Mouse (Mus musculus) midbrain, embryonic 16.5 days (tissue): ENCODE results near the gene Loxl4. TPM values are rescaled to one million over a fixed set of nuclear protein-coding genes. Genes with fewer than 3 reads are reported as not detected.

Experiments
- ATAC-seq: fragments of 200-750 bp; cut with Nextera tagmentation; 2 replicates; pipeline ENCODE4 v1.8.0; 2017; ENCODE audit warnings: moderate TSS enrichment
- H3K27ac ChIP-seq: fragments of 300-500 bp; sonication (generic); 2 replicates; pipeline ENCODE4 v1.5.1; 2014; ENCODE audit warnings: mild to moderate bottlenecking, low read length, mixed read lengths
- H3K27me3 ChIP-seq: fragments of 300-500 bp; sonication (generic); 2 replicates; pipeline ENCODE4 v1.6.1; 2014; ENCODE audit warnings: low read depth, low read length, mixed read lengths; ENCODE audit not compliant: control insufficient read depth, insufficient read depth
- H3K36me3 ChIP-seq: fragments of 300-500 bp; sonication (generic); 2 replicates; pipeline ENCODE4 v1.6.1; 2014; ENCODE audit warnings: mild to moderate bottlenecking, low read length, moderate library complexity, mixed read lengths; ENCODE audit not compliant: control insufficient read depth, insufficient read depth
- H3K4me1 ChIP-seq: fragments of 300-500 bp; sonication (generic); 2 replicates; pipeline ENCODE4 v1.6.1; 2014; ENCODE audit warnings: mild to moderate bottlenecking, low read length, mixed read lengths; ENCODE audit not compliant: control insufficient read depth, insufficient read depth
- H3K4me2 ChIP-seq: fragments of 300-500 bp; sonication (generic); 2 replicates; pipeline ENCODE4 v1.6.1; 2014; ENCODE audit warnings: mild to moderate bottlenecking, low read length, mixed read lengths
- H3K4me3 ChIP-seq: fragments of 300-500 bp; sonication (generic); 2 replicates; pipeline ENCODE4 v1.5.1; 2014; ENCODE audit warnings: low read depth, mild to moderate bottlenecking, low read length, moderate library complexity, mixed read lengths
- H3K9ac ChIP-seq: fragments of 300-500 bp; sonication (generic); 2 replicates; pipeline ENCODE4 v1.6.1; 2014; ENCODE audit warnings: low read depth, low read length, mixed read lengths
- H3K9me3 ChIP-seq: fragments of 300-500 bp; sonication (generic); replicated peaks from 2 replicates; pipeline ENCODE4 v1.6.1; 2014; ENCODE audit warnings: mild to moderate bottlenecking, low read length, mixed read lengths; ENCODE audit not compliant: control insufficient read depth, poor library complexity, severe bottlenecking
- WGBS: fragments of 180-500 bp; shearing (Covaris S2); extraction: QIAGEN DNeasy Blood & Tissue Kit; methylation state at CpG from one replicate; pipeline ENCODE4 v1.1.7; 2014; 5-methylcytosine and 5-hydroxymethylcytosine counted together
- polyA plus RNA-seq: library from polyadenylated mRNA; unstranded; fragments of >200 nt; fragmentation: Nextera tagmentation; extraction: Ambion mirVana; gene quantifications from 2 replicates; pipeline ENCODE4 v1.2.1, GENCODE M21; 2015

The Loxl4 gene
- polyA plus RNA-seq, 1 experiment from 2014 or later, result 0.13 TPM

DNA sequence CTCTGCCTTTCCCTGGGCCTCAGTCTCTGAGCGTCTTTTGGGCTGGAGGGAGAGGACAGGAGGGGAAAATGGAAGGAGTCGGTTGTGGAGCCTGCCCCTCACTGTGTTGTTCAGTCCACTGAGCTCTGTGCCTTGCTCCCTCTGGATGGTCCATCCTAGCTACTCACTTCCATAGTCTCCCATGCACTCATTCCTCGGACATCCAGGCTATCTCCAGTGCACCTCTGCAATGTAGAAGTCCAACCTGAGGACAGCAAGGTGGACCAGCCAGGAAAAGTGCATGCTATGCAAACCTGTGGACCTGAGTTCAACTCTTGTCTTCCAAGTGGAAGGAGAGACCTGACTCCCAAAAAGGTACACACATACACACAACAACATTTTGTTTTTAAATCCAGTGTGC is 12.0 kb downstream of the Loxl4 start:
- Histone ChIP-seq H3K9ac (no peak overlapping the region), H3K36me3 (no peaks in the 10 kb centered on the region), H3K4me1 (no peaks in the 10 kb centered on the region), H3K4me2 (no peak overlapping the region), H3K27me3 (no peaks in the 10 kb centered on the region), H3K27ac (no peak overlapping the region), H3K4me3 (no peak overlapping the region), H3K9me3 (no peaks in the 10 kb centered on the region)
- no peak for ATAC-seq
- 79% methylated on average over 3 of the region's 3 CpGs for WGBS

DNA sequence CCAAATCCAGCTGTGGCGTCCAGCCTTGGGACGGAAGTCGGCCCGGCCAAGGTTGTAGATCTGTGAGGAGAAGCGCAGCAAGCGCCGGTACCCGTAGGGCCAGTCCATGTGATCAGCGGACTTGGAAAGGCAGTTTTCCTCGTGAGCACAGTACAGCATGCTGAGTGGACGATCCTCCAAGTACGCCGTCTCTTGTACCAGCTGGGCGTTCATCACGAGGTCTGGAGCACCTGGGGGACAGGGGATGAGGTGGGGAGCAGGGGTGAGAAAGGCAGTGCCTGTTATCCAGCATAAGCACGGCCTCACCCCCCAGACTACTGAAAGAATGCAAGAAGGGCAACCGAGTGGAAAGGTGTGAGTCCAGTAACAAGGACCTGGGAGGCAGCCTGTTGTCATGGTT is 12.7 kb downstream of the Loxl4 start:
- no peak overlapping the region for H3K9ac ChIP-seq
- no peaks in the 10 kb centered on the region for H3K27me3 ChIP-seq
- no peaks in the 10 kb centered on the region for H3K9me3 ChIP-seq
- H3K4me1 ChIP-seq, result no peaks in the 10 kb centered on the region
- no peak overlapping the region for H3K27ac ChIP-seq
- no peak for ATAC-seq
- H3K4me3 ChIP-seq, result no peak overlapping the region
- no peak overlapping the region for H3K4me2 ChIP-seq
- WGBS, result 86% methylated on average over 17 of the region's 17 CpGs
- no peaks in the 10 kb centered on the region for H3K36me3 ChIP-seq

DNA sequence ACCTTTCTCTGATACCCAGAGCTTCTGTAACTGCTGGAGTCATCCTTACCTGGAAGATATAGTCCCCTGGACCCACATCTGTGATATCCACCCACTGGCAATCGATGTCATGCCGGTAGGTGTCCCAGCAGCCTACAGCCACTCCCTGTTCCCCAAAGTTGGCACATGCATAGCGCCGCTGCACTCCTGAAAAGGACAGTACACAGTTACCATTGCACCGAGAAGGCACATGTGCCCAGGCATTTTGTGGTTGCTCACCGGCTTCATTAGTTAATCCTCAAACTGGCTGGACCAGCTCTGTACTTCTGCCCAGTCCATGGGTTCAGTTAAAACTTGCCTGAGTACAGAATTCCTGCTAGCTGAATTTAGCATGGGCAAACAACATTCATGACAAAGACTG is 14.7 kb downstream of the Loxl4 start:
- Histone ChIP-seq H3K9ac (no peak overlapping the region), H3K36me3 (peaks cover 2% of the 10 kb centered on the region; the same call in 1 of the 2 replicates), H3K4me1 (no peaks in the 10 kb centered on the region), H3K9me3 (no peaks in the 10 kb centered on the region), H3K4me2 (no peak overlapping the region), H3K27ac (no peak overlapping the region), H3K27me3 (no peaks in the 10 kb centered on the region), H3K4me3 (no peak overlapping the region)
- WGBS, result 98% methylated on average over 6 of the region's 6 CpGs
- ATAC-seq, result no peak

DNA sequence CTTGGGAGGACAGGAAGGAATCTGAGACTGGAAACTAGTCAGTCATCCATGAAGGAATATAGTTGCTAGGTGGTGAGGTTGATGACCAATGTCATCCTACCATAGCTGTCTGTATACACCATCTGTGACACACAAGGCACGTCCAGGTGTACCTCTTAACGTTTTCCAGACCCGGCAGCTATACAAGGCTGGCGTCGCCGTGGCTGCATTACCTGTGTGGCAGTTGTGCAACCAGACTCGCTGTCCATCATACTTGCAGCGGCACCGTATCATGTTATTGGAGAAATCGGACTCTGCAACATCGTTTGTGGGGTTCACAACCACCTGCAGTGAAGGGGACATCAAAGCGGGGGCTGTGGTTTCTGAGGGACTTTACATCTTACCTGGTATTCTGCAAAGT is 15.3 kb downstream of the Loxl4 start:
- no peak overlapping the region for H3K9ac ChIP-seq

DNA sequence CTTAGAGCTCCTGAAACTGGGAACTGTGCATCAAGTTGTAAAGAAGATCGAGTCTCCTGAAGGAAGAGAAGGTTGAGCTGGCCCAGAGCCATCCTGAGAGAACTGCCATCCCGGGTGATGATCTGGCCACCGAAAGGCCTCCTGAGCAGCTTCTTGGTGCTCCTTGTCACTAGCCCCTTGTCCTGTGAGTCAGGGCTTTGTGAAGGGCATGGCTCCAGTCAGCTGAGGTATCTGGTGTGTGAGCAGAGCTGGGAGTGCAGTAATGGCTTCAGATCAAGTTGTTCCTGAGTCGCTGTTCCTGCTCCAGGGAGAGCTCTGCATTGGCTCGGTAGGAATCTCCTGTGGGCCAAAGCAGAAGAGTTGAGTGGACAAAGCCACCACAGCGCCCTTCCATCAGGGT is 17.5 kb downstream of the Loxl4 start:
- H3K4me3 ChIP-seq, result no peak overlapping the region
- no peaks in the 10 kb centered on the region for H3K4me1 ChIP-seq
- no peaks in the 10 kb centered on the region for H3K27me3 ChIP-seq
- no peak overlapping the region for H3K4me2 ChIP-seq
- no peaks in the 10 kb centered on the region for H3K9me3 ChIP-seq
- H3K27ac ChIP-seq, result no peak overlapping the region
- 94% methylated on average over 6 of the region's 6 CpGs for whole genome bisulfite sequencing
- ATAC-seq, result no peak
- H3K36me3 ChIP-seq, result peaks cover 2% of the 10 kb centered on the region; the same call in 1 of the 2 replicates
- H3K9ac ChIP-seq, result no peak overlapping the region

More for the DNA sequence above, 15.3 kb downstream of the Loxl4 start:
- 98% methylated on average over 12 of the region's 12 CpGs for WGBS
- Histone ChIP-seq H3K4me2 (no peak overlapping the region), H3K27ac (no peak overlapping the region), H3K4me1 (no peaks in the 10 kb centered on the region), H3K4me3 (no peak overlapping the region), H3K9me3 (no peaks in the 10 kb centered on the region), H3K36me3 (peaks cover 2% of the 10 kb centered on the region; the same call in 1 of the 2 replicates), H3K27me3 (no peaks in the 10 kb centered on the region)
- no peak for ATAC-seq

DNA sequence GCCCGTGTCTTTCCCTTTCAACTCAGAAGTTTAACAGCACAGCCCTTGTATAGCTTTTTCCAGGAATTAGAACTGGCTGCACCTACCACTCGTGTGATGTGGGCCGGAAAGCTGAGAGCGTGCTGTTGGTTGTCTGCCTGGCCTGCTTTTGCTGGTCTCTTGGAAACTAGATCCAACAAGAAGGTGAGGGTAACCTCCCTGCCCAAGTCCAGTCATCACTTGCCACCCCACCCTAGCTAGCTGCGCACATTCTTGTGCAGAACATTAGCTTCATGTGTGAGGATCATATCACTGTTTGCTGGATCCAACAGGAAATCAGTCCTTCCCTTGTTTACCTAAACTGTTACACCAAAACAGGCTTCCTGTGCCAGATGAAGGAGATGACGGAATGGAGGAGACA is 19.2 kb downstream of the Loxl4 start:
- WGBS, result 92% methylated on average over 6 of the region's 6 CpGs
- H3K36me3 ChIP-seq, result peaks cover 2% of the 10 kb centered on the region; the same call in 1 of the 2 replicates
- H3K27me3 ChIP-seq, result no peaks in the 10 kb centered on the region
- no peak overlapping the region for H3K4me3 ChIP-seq
- H3K4me2 ChIP-seq, result no peak overlapping the region
- no peak overlapping the region for H3K27ac ChIP-seq
- no peak overlapping the region for H3K9ac ChIP-seq
- H3K4me1 ChIP-seq, result no peaks in the 10 kb centered on the region
- H3K9me3 ChIP-seq, result no peaks in the 10 kb centered on the region
- no peak for ATAC-seq

DNA sequence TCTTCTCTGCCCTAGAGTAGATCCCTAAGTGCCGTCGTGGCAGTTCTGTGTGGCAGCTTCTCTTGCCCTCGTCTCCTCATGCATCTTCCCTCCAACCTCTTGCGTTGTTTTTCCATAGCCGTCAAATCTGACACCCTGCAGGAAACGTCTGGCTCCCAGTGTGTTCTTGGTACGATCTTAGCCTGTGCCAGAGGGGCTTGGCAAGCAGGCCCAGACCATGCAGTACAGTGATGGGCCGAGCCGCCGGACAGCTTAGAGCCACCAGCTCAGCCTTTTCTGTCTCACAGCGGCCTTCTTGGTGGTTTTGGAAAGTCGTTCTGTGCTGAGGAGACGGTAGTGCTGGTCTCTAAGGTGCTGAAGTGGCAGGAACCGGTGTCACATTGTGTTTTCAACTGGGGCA is 21.1 kb downstream of the Loxl4 start:
- WGBS, result 85% methylated on average over 14 of the region's 14 CpGs
- no peak for ATAC-seq
- no peaks in the 10 kb centered on the region for H3K4me1 ChIP-seq
- H3K9ac ChIP-seq, result no peak overlapping the region
- H3K36me3 ChIP-seq, result peaks cover 2% of the 10 kb centered on the region; the same call in 1 of the 2 replicates
- no peak overlapping the region for H3K27ac ChIP-seq
- no peak overlapping the region for H3K4me3 ChIP-seq
- H3K4me2 ChIP-seq, result no peak overlapping the region
- no peaks in the 10 kb centered on the region for H3K27me3 ChIP-seq
- H3K9me3 ChIP-seq, result no peaks in the 10 kb centered on the region

DNA sequence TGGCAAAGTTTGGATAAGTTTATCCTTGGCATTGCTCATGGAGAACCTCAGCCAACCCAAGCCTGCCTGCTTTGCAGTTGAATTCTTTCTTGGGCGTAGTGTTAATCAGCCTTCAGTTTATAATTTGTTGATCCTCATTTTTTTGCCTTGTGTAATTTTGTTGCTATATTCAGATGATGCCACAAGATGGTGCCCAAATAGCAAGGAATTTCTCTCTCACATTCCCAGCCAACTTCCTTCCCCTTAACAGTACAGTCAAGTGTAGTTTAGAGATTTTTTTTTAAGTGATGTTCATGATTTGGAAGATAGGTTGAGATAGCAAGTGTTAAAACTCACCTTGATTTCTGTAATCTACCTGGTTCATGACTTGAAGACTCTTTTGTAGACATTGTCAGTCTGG is 23.4 kb downstream of the Loxl4 start:
- WGBS, result 89% methylated on average over 1 of the region's 1 CpGs
- Histone ChIP-seq H3K9ac (no peak overlapping the region), H3K36me3 (peaks cover 2% of the 10 kb centered on the region; the same call in 1 of the 2 replicates), H3K27me3 (no peaks in the 10 kb centered on the region), H3K4me2 (no peak overlapping the region), H3K4me1 (no peaks in the 10 kb centered on the region), H3K27ac (no peak overlapping the region), H3K4me3 (no peak overlapping the region), H3K9me3 (no peaks in the 10 kb centered on the region)
- ATAC-seq, result no peak

DNA sequence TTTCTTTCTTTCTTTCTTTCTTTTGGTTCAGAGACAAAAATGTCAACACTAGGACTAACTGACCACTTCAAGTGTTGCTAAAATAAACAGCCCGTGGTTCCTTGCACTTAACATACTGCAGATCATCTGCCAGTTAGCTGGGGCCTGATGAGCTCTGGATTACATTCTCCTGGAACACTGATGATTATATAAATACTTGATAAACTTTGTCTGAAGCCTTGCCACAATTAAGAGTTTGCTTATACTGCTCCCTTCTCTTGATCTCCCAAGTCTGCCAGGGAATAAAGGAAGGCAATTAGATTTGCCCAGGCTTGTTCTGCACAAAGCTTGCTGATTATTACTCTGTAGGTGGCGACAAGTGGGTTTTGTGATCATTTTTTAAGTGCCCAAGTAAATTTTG is 24.9 kb downstream of the Loxl4 start:
- H3K9me3 ChIP-seq, result no peaks in the 10 kb centered on the region
- H3K4me3 ChIP-seq, result no peak overlapping the region
- no peak overlapping the region for H3K9ac ChIP-seq
- 82% methylated on average over 2 of the region's 2 CpGs for WGBS
- H3K27ac ChIP-seq, result no peak overlapping the region
- H3K4me1 ChIP-seq, result no peaks in the 10 kb centered on the region
- H3K36me3 ChIP-seq, result no peaks in the 10 kb centered on the region
- no peak overlapping the region for H3K4me2 ChIP-seq
- ATAC-seq, result no peak
- H3K27me3 ChIP-seq, result no peaks in the 10 kb centered on the region

DNA sequence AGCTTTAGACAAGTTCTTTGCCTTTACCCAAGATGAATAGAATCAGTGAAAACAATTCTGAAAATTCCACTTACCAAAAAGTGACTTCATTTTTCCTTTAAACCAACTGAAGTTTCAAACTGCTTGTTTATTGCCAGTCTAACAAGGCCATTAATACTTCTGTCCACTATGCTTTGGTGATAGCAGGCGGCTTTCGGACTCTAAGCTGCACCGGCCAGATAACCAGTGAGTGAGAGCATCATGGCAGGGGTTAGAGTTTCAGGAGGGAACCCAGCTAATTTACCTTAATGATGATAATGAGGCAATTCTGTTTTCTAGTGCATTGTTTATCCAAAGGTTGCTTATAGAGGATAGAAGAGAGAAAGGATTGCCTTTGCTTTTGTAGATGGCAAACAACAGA is 28.4 kb downstream of the Loxl4 start:
- H3K27me3 ChIP-seq, result no peaks in the 10 kb centered on the region
- no peaks in the 10 kb centered on the region for H3K9me3 ChIP-seq
- ATAC-seq, result no peak
- no peak overlapping the region for H3K4me3 ChIP-seq
- WGBS, result 90% methylated on average over 3 of the region's 3 CpGs
- H3K36me3 ChIP-seq, result no peaks in the 10 kb centered on the region
- no peak overlapping the region for H3K27ac ChIP-seq
- no peaks in the 10 kb centered on the region for H3K4me1 ChIP-seq
- no peak overlapping the region for H3K9ac ChIP-seq
- no peak overlapping the region for H3K4me2 ChIP-seq
